Mouse (Mus musculus): Measurements from ENCODE around the gene Prkn.
A peak's percentile ranks its signal among the peaks of the same experiment; 100 is the strongest.

The Prkn gene

DNA sequence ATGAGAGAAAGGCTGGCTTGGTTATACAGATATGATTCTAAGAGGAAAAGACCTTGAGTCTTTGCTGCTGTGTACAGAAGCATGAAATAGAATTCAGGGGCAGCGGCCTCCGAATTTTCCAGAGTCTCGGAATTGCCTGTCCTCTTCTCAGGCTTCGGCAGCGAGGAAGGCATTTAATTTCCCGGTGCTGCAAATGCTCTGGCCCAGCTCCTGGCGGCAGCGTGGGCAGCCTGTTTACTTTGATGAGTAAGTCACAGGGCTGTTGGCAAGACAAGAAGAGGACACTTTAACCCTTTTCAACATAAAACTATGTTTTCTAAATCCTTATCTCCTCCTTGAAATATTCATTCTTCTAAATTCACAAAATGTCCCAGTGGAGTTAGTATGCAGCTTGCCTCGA is 462.9 kb downstream of the Prkn start:
- DNase-seq: peak; percentile 9

DNA sequence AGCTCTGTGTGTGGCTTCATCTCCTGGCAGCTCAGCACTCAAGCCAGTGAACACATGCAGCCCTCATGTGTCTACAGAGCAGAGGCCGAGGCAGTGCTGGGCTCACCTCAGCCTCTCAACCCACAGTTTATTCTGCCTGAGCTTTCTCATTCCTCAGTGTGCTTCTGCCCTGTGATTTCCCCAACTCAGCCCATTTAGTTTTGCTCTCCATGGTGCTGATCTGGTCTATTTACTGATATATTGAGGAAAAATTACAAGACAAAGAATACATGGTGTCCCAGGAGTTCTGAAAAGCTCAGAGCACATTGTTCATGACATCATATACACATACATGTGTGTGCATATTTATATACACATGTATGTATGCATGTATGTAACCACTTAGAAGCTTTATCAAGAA is 469.7 kb downstream of the Prkn start:
- no peak for DNase-seq

DNA sequence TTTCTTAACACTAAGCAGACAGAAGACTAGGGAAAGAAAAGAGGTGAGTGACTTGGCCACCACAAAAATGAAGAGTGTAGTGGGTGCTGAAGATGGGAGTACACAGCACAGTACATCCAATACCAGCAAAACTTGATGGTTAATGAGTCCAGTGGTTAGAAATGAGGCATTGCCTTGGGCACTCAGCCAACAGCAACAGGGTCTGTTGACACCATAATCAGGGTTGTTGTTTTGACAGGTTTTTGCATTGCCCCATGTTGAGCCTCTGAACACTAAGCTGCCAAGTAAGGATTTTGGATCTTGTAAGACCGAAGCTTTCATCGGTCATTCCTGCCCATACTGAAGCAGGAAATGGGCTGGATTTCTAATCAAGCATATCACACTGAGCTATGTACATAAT is 474.0 kb downstream of the Prkn start:
- no peak for DNase-seq

DNA sequence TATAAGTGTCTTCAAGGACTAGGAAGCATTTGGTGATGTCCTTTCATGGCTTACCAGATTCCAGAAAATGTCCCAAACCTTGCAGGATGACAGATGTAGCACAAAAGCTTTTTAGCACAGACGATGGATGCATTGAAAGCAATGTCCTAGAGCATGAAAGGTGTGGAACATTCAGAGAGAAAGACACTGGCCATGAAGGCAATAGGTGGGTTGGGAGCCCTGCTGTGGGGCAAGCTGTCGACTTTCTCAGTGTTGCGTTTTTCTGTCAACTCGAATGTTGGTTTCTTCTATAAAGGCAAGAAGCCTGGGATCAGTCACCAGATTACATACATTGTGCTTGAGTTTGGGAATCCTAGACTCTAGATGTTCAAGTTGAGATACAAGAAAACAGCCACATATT is 475.5 kb downstream of the Prkn start:
- no peak for DNase-seq

DNA sequence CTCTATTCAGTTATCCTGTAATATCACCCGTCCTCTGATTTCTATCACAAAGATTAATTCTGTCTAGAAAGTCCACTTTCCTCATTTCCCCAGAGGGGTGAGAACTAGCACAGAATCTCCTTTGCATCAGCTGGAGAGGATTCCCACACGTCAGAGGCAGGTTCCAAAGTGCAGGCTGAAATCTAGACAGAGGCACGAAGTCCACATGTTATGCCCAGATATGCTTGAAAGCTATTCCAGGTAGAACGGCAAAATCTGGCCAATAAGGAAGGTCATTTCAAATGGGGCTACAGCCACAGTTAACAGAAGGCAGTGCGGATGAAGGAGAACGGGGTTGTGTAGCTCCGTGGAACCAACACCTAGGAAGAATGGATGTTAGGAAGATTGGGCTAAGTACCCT is 478.8 kb downstream of the Prkn start:
- DNase-seq: no peak

DNA sequence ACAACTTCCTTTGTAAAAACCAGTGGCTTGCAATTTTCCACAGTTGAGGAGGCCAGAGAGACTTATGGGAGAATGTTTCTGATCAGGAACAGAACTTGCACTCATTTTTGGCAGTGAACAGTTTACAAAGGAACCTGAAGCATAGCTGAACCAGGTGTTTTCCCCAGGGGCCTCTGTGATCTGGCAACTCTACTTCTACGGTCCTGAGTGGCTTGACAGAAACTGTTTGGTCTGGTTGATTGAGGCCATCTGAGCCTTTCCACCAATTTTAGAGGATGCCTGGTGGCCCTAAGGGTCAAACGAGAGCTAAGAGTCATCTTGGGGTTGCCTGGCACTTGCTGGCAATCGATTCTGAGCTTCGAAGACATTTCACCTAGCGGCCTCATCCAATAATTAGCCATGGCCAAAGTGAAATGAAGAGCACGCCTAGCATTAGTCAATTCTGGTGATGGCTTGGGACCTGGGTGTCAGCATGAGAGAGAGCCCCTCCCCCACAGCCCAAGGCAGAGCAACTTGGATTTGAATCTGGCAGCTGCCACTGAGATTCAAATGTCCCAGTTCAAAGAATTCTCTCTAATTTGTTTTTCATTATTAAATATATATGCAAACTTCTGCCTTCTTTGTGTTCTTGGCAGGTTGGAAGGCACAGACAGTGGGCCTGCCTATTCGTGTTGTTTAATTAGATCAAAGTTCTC is 479.6 kb downstream of the Prkn start:
- no peak for DNase-seq

DNA sequence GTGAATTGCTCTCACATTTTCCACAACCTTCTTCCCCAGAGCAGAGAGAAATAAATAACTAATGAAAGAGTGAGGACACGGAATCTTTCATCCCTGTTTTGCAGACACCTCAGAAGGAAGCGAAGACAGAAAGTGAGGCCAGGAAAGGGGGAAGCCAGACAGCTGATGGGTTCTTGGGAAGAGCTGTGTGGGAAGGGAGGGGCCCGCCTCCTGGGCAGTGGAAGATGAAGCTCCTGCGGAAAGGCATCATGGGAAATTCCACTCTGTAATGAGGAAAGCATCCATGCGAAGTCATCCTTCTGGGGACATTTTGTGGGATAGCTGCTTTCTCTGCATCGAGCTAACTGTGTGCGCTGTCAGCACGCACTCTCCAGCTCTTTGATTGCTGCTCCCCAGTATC is 491.9 kb downstream of the Prkn start:
- DNase-seq: no peak

DNA sequence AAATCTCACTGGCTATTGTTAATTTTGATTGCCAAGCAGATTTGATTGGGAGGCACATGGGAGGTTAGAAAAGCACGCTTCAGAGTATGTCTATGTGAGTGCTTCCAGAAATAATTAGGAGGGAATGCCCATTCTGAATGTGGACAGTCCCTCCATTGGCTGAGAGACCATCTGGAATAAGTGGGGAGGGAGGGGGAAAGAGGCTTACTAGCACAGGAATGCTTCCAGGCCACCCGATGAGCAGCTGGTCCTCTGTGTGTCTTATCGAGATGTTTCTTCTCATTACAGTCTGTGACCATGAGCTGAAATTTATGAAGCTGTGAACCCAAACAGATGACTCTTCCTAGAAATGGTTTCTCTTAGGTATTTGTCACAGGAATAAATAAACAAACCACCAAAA is 493.6 kb downstream of the Prkn start:
- no peak for DNase-seq

DNA sequence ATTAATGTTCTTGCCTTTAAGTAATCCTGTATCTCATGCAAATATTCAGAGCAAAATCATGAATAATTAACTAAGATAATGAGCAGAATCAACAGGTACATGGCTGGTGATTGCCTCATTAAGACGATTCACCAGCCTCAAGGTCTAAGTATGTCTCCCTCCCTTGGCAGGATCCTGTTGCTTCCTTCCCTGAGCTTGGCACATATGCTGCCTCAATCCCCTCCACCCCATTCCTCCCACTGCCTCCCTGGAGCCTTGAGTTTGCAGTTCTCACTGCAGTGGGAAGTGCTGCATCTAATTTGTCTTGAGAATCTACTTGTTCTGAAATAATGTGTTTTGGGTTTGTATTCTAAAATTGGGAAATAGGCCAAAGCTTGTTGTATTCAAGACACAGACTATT is 496.0 kb downstream of the Prkn start:
- DNase-seq: no peak

DNA sequence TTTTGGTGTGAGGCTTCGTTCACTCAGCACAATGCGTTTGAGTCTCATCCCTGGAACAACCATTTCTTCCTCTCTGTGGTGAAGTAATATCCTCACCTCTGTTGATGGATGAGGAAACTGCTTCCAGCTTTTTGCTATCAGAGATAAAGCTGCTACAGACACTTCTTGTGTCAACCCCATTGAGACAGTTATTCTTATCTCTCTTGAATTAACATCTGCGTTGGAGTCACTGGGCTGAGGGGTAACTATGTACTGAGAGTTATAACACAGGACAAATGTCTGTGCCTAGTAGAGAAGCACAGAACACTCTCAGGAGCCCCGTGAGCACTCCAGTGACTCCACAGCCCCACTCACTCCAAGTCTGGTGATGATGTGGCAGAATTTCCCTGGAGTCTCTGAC is 500.2 kb downstream of the Prkn start:
- no peak for DNase-seq

DNA sequence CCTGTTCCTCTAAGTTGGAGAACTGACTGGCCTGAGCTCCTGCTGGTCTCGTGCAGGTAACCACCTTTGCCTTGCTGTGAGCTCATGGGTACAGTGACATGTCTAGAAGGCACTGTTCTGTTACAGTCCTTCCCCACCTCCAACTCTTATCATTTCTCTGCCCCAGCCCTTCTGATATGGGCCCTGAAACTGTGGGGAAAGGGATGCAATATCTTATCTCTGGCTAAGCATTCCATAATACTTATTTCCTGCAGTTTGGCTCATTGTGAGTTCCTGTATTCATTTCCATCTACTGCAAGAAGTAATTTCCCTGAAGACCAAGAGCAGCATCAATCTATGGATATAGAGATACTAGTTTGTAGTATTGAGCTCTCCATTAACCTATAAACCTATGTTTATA is 506.1 kb downstream of the Prkn start:
- no peak for DNase-seq

DNA sequence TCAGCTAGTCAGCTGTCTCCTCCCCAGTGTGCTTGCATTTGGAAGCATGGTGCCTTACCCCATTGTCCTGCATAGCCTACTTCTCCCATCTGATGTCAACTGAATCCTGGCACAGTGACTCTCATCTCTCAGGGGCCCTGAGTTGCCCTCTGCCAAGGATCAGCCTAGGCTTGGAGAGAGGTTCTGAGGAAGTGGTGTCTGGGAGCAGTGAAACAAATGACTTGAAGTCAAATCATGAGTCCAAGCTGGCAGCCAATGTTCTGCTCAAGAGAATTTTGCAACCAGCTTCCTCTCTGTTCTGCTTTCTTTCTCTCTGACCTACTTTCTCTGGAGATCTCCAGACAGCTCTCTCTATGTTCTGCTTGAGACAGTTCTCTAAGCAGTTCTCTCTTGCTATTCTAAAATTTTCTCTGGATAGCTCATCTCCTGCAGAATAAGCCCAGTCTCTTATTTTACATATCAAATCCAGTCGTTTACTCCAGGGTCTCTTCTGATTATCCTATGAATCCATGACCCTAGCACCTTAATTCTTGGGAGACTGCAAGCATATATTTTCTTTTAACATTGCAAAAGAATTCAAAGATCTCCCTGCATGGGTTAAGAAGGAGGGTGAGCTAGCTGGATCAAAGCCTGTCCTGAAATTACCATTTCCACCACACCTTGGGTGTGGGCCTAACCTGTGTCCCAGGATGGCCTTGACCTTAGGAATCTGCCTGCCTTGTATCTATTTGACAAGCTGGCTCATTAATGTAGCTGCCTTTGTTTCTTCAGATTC is 512.8 kb downstream of the Prkn start:
- no peak for DNase-seq

DNA sequence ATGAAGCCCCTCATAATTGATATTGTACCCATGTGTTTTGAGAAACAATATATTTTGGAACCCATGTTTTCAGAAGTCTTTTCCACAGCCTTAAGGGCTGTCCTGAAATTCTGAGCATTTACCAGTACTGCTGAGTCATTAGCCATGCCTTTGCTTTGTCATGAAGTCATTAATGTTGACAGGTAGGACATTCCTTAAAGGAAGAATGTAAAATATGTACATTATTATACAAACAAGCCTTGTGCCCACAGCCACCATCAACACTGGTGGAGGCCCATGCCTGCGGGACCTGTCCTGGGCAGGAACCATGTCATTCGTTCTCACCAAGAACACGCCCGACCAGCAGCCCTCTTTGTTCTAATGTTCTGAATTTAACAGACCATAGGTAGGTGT is 513.4 kb downstream of the Prkn start:
- DNase-seq: no peak

DNA sequence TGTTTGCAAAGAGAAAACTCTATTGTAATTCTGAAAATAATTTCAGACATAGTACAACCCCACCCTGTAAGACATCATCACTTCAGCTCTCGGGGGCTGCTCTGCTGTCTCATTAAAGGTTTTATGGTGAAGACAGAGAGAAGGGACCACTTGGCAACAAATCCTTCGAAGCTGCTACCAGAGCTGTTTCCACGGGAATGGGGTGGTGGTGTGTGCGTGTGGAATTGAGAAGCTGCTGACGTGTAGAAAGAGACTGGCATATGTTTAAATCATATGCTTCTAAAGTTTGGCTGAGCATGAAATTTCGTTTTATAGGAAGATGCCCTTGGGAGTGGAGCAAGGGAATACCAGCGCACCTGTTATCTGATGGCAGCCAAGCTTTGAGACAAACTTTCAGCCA is 514.2 kb downstream of the Prkn start:
- no peak for DNase-seq

DNA sequence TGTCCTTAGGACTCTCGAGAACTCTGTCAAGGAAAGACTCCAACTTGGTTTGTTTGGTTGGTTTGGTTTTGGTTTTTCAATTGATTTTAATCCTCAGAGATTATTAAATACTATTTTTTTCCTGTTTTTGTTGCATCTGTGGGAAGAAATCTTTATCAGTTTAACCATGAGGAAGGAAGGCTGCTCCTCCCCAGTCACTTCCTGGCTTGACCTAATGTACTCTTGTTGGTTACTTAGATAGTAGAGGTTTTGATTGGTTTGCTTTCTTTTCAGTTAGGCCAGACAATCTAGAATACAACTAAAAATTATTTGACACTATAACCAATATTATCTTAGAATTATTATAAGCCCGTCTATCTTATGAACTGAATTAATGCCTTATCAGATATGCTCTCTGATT is 535.3 kb downstream of the Prkn start:
- DNase-seq: no peak

DNA sequence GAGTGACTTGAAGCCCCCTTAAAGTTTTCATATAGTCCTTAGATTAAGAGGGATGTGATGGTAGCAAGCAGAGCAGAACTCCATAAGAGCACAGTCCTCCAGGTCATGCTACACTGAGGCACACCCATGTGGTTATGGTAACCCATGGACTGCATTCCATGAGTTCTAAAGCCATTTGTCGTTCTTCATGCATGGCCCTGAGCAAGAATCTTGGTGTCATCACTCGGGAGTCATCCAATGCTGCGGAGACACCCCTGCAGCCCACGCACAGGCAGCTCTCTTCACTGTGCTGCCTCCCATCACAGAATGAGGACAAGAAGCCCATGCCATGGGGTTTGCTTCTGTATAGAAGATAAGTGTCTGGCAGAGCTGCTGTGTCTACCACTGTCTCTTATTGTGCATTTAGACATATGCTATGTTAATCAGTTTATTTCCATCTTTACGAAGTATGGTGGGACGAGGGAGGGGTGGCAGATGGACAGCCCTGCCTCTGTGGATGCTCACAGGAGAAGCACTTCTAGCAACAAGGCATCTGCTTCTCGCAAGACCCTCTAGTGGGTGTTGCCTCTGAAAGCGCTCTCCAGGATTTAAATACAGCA is 543.3 kb downstream of the Prkn start:
- no peak for DNase-seq

DNA sequence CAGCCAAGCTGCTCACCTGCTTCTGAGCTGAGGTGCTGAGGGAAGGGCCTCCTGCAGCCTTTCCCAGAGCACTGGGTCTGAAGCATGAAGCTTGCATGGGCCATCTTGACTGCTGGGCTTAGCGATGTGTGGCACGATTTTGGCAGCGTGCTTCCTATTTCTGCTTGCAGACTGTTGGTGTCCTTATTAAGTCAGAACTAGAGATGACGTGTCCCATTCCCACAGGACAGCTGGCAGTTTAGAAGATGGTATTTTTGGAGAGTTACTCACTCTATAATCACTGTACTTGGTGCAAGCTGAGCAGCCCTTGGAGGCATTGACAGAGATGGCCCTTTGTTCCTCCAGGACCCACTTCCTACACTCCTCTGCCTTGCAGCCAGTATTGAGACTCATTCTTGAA is 545.1 kb downstream of the Prkn start:
- DNase-seq: no peak

DNA sequence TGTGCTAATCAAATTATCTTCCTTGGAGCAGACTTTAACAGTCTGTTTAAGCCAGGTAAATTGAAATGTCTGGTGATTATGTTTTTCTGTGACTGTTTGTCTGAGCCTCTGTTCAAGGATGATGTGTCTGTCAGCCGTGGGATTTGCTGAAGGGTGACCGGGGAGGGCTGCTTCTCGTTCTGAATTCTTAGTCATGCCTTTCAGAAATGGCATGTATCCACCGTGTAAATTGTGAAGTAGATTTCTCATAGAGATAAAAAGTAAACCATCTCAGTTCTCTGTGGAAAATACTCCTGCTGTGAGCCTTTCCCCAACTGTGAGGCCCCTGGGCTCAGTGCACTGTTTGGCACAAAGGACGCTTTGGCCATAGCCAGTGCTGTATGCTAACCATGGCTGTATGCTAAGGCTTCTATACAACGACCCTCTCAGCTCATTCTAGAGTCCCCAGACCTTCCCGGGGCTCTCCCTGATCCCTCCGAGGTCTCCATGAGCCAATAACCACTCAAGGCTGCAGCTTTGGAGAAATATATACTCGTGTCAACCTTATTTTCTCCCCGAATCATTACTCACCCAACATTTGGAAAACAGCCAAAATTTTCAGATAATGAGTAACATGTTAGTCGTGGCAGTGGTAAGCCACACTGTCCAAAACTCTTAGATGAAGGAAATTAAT is 552.6 kb downstream of the Prkn start:
- no peak for DNase-seq

DNA sequence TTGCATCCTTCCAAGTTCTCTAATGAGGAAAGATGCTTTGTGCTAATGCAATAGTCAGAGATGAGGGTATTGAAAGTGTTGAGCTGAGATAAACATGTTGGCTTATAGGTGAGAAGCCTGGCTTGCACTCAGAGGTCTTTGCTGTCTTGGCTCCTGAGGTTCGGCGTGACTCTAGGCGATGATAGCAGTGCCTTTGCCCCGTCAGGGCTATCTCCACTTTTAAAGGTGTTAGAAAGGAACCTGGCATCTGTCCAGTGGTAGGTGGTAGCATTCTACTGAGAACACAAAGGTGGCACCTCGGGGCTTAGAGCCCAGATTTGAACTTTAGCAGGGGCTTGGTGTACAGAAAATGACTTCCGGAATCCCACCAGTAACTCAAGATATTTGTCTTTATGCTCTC is 554.4 kb downstream of the Prkn start:
- no peak for DNase-seq

DNA sequence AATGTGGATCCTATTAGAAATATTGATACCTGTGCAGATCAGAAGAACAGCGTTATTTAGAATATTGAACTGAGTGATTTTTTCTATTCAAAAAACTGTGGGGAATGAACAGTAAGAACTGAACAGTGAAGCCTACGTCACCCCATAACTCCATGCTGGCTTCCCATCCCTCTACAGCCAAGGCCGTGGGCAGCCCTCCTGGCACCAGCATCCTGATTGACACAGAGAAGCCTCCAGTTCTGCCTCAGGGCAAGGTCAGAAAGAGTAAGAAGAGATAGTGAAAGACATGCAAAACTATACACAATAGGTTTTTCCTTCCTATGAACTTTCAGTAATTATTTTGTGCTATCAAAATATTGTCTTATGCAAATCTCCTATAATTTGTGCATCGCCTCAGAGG is 557.5 kb downstream of the Prkn start:
- DNase-seq: no peak

DNA sequence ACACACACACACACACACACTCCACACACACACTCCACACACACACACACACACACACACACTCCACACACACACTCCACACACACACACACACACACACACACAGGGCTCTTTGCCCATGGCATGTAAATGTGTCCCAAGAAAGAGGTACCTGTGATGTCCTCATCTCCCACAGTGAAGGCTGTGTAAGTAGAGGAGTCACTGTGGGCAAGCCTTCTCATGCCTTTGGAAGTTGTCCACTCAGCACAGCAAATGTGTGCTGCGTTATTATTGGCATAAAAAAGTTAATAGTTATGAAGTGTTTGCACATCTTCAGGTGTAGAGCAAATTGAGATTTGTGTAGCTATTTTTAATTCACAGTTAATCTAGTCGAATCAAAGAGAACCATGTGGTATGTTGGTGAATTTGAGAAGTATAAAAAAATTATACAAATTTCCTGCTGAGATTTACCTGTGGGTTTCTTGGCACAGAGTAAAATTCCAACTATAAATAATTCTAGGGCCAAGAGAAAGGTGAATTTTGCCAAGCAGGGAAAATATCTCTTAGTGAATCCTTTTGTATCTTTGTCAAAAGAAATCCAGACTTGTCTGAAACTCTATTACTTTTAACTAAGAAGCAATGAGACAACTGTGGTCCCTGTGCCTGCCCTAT is 562.2 kb downstream of the Prkn start:
- DNase-seq: no peak

DNA sequence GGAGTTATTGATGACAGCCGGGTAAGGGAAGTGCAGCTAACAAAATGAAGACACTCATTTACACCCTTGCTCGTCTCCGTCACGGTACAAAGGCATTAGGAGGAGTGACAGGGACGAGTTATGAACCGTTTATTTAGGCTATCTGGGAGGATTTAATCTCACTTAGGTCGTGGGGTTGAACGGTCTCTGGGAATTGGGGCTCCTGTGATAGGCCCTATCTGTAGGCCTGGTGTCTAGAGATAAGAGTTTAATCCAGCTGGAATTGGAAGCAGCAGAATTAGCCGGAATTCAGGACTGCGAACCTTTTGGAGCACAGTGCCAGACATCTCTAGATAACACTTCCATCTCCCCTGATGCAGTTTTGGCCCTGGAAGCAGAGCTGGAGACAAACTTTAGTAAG is 571.2 kb downstream of the Prkn start:
- DNase-seq: no peak

DNA sequence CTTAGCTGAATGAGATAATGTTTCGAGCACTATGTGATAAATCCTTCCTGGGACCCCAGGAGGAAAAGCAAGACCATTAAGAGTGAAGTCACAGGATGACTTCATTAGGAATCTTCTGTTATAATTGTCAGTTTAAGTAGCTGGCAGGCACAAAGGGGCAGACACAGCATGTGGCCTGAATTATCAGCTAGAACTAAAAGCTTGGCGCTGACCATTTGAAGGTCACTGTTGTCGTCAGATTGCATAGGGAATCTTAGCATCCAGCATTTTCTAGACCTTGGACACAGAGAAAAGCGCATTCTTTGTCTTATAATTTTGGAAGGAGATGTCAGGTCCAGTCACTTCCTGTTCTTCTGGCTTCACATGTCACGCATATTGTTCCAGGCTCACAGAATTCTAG is 573.5 kb downstream of the Prkn start:
- DNase-seq: no peak

Measured in right cerebral cortex, postnatal 4 days (tissue).